Mouse (Mus musculus) neural tube, embryonic 15.5 days (tissue): ENCODE results near the gene Rgs12. TPM values are rescaled to one million over a fixed set of nuclear protein-coding genes. Genes with fewer than 3 reads are reported as not detected.

Experiments
- ATAC-seq: fragments of 200-750 bp; cut with Nextera tagmentation; 2 replicates; pipeline ENCODE4 v1.8.0; 2017; ENCODE audit warnings: mild to moderate bottlenecking, moderate TSS enrichment, moderate library complexity; ENCODE audit not compliant: low FRiP score
- H3K27ac ChIP-seq: fragments of 300-500 bp; sonication (generic); replicated peaks from 2 replicates; pipeline ENCODE4 v1.5.1; 2015; ENCODE audit warnings: mild to moderate bottlenecking, inconsistent platforms
- H3K27me3 ChIP-seq: fragments of 300-500 bp; sonication (generic); replicated peaks from 2 replicates; pipeline ENCODE4 v1.6.1; 2015; ENCODE audit warnings: inconsistent platforms
- H3K36me3 ChIP-seq: fragments of 300-500 bp; sonication (generic); 2 replicates; pipeline ENCODE4 v1.6.1; 2015; ENCODE audit warnings: inconsistent platforms
- H3K4me1 ChIP-seq: fragments of 300-500 bp; sonication (generic); 2 replicates; pipeline ENCODE4 v1.6.1; 2015; ENCODE audit warnings: inconsistent platforms
- H3K4me2 ChIP-seq: fragments of 300-500 bp; sonication (generic); 2 replicates; pipeline ENCODE4 v1.6.1; 2015; ENCODE audit warnings: inconsistent platforms, mild to moderate bottlenecking, moderate library complexity
- H3K4me3 ChIP-seq: fragments of 300-500 bp; sonication (generic); replicated peaks from 2 replicates; pipeline ENCODE4 v1.5.1; 2015; ENCODE audit warnings: mild to moderate bottlenecking, inconsistent platforms
- H3K9ac ChIP-seq: fragments of 300-500 bp; sonication (generic); replicated peaks from 2 replicates; pipeline ENCODE4 v1.6.1; 2015; ENCODE audit warnings: mild to moderate bottlenecking, inconsistent platforms
- H3K9me3 ChIP-seq: fragments of 300-500 bp; sonication (generic); replicated peaks from 2 replicates; pipeline ENCODE4 v1.6.1; 2016; ENCODE audit warnings: inconsistent platforms
- WGBS: fragments of 180-500 bp; shearing (Covaris S2); methylation state at CpG from one replicate; pipeline ENCODE4 v1.1.7; 2015; ENCODE audit warnings: mixed read lengths; 5-methylcytosine and 5-hydroxymethylcytosine counted together
- polyA plus RNA-seq: library from polyadenylated mRNA; unstranded; fragments of >200 nt; fragmentation: Nextera tagmentation; extraction: Ambion mirVana; gene quantifications from 2 replicates; pipeline ENCODE4 v1.2.1, GENCODE M21; 2015

The Rgs12 gene
- polyA plus RNA-seq, 1 experiment from 2014 or later: 32.9 TPM

GRCm38 (mm10) chr5:34988690-34989089 lies 39.4 kb downstream of the Rgs12 start:
- 0 out of 2 replicates have a peak overlapping the region, but pooled peaks have one; percentile 1 for H3K27ac ChIP-seq
- 89% methylated on average over 5 of the region's 5 CpGs for WGBS

GRCm38 (mm10) chr5:34989321-34989772 lies 40.1 kb downstream of the Rgs12 start:
- peak; percentile 19; the same call in 1 of the 2 replicates for ATAC-seq
- H3K36me3 ChIP-seq: no peaks in the 10 kb centered on the region
- H3K27ac ChIP-seq: peak overlapping the region; percentile 1; the same call in 1 of the 2 replicates
- no peaks in the 10 kb centered on the region for H3K9me3 ChIP-seq
- H3K9ac ChIP-seq: no peak overlapping the region
- H3K27me3 ChIP-seq: no peaks in the 10 kb centered on the region
- peaks cover 18% of the 10 kb centered on the region for H3K4me1 ChIP-seq
- H3K4me2 ChIP-seq: no peak overlapping the region
- H3K4me3 ChIP-seq: no peak overlapping the region
- WGBS: 48% methylated on average over 12 of the region's 12 CpGs

More at GRCm38 (mm10) chr5:34988690-34989089, 39.4 kb downstream of the Rgs12 start:
- Histone ChIP-seq H3K4me1 (peaks cover 18% of the 10 kb centered on the region), H3K4me2 (no peak overlapping the region), H3K9me3 (no peaks in the 10 kb centered on the region), H3K4me3 (no peak overlapping the region), H3K27me3 (no peaks in the 10 kb centered on the region), H3K9ac (0 out of 2 replicates have a peak overlapping the region, but pooled peaks have one; percentile 7), H3K36me3 (peaks cover 6% of the 10 kb centered on the region; the same call in 1 of the 2 replicates)
- ATAC-seq: no peak

GRCm38 (mm10) chr5:34998754-34999153 lies 49.5 kb downstream of the Rgs12 start:
- Histone ChIP-seq H3K4me1 (peaks cover 18% of the 10 kb centered on the region), H3K27ac (no peak overlapping the region), H3K9ac (no peak overlapping the region), H3K27me3 (no peaks in the 10 kb centered on the region), H3K4me3 (no peak overlapping the region), H3K4me2 (no peak overlapping the region), H3K9me3 (no peaks in the 10 kb centered on the region), H3K36me3 (no peaks in the 10 kb centered on the region)
- ATAC-seq: no peak
- 37% methylated on average over 3 of the region's 3 CpGs for WGBS

GRCm38 (mm10) chr5:34999281-34999680 lies 50.0 kb downstream of the Rgs12 start:
- Histone ChIP-seq H3K36me3 (no peaks in the 10 kb centered on the region), H3K27me3 (no peaks in the 10 kb centered on the region), H3K27ac (0 out of 2 replicates have a peak overlapping the region, but pooled peaks have one; percentile 2), H3K4me1 (peaks cover 22% of the 10 kb centered on the region), H3K9ac (no peak overlapping the region), H3K4me3 (no peak overlapping the region), H3K9me3 (no peaks in the 10 kb centered on the region), H3K4me2 (no peak overlapping the region)
- no peak for ATAC-seq
- 67% methylated on average over 6 of the region's 6 CpGs for WGBS

GRCm38 (mm10) chr5:35000323-35000722 lies 51.1 kb downstream of the Rgs12 start:
- Histone ChIP-seq H3K27ac (no peak overlapping the region), H3K4me1 (peaks cover 28% of the 10 kb centered on the region), H3K4me2 (no peak overlapping the region), H3K27me3 (no peaks in the 10 kb centered on the region), H3K9ac (no peak overlapping the region), H3K36me3 (no peaks in the 10 kb centered on the region), H3K9me3 (no peaks in the 10 kb centered on the region), H3K4me3 (no peak overlapping the region)
- no peak for ATAC-seq

GRCm38 (mm10) chr5:35001144-35001543 lies 51.9 kb downstream of the Rgs12 start:
- H3K27ac ChIP-seq: no peak overlapping the region
- H3K27me3 ChIP-seq: no peaks in the 10 kb centered on the region
- no peaks in the 10 kb centered on the region for H3K9me3 ChIP-seq
- H3K9ac ChIP-seq: no peak overlapping the region
- H3K36me3 ChIP-seq: no peaks in the 10 kb centered on the region
- H3K4me3 ChIP-seq: no peak overlapping the region
- H3K4me2 ChIP-seq: no peak overlapping the region
- peaks cover 28% of the 10 kb centered on the region for H3K4me1 ChIP-seq
- WGBS: 69% methylated on average over 3 of the region's 3 CpGs
- no peak for ATAC-seq

GRCm38 (mm10) chr5:35003611-35004162 lies 54.4 kb downstream of the Rgs12 start:
- no peaks in the 10 kb centered on the region for H3K36me3 ChIP-seq

GRCm38 (mm10) chr5:35004769-35005168 lies 55.5 kb downstream of the Rgs12 start:
- H3K9me3 ChIP-seq: no peaks in the 10 kb centered on the region
- WGBS: 83% methylated on average over 2 of the region's 2 CpGs
- H3K36me3 ChIP-seq: no peaks in the 10 kb centered on the region
- peaks cover 22% of the 10 kb centered on the region for H3K4me1 ChIP-seq
- no peak overlapping the region for H3K4me3 ChIP-seq
- H3K27ac ChIP-seq: no peak overlapping the region
- no peaks in the 10 kb centered on the region for H3K27me3 ChIP-seq
- no peak overlapping the region for H3K9ac ChIP-seq
- H3K4me2 ChIP-seq: no peak overlapping the region
- ATAC-seq: no peak

More at GRCm38 (mm10) chr5:35003611-35004162, 54.4 kb downstream of the Rgs12 start:
- Histone ChIP-seq H3K9me3 (no peaks in the 10 kb centered on the region), H3K9ac (no peak overlapping the region), H3K4me2 (no peak overlapping the region), H3K27me3 (no peaks in the 10 kb centered on the region), H3K4me1 (peaks cover 22% of the 10 kb centered on the region), H3K4me3 (no peak overlapping the region), H3K27ac (no peak overlapping the region; the same call in 1 of the 2 replicates)
- ATAC-seq: no peak
- 56% methylated on average over 7 of the region's 7 CpGs for WGBS

- H3K4me3 ChIP-seq: no peak overlapping the region
- no peak overlapping the region for H3K27ac ChIP-seq
- H3K27me3 ChIP-seq: no peaks in the 10 kb centered on the region
- H3K4me1 ChIP-seq: peaks cover 22% of the 10 kb centered on the region
- no peak overlapping the region for H3K9ac ChIP-seq
- H3K4me2 ChIP-seq: no peak overlapping the region
- no peaks in the 10 kb centered on the region for H3K36me3 ChIP-seq
- no peaks in the 10 kb centered on the region for H3K9me3 ChIP-seq
- ATAC-seq: no peak
- 90% methylated on average over 3 of the region's 3 CpGs for WGBS
Observed at GRCm38 (mm10) chr5:35005659-35006058, 56.4 kb downstream of the Rgs12 start.

GRCm38 (mm10) chr5:35006599-35006998 lies 57.4 kb downstream of the Rgs12 start:
- Histone ChIP-seq H3K4me3 (no peak overlapping the region), H3K27ac (no peak overlapping the region), H3K4me1 (peaks cover 18% of the 10 kb centered on the region), H3K36me3 (no peaks in the 10 kb centered on the region), H3K27me3 (no peaks in the 10 kb centered on the region), H3K4me2 (no peak overlapping the region), H3K9ac (no peak overlapping the region), H3K9me3 (no peaks in the 10 kb centered on the region)
- ATAC-seq: no peak
- 46% methylated on average over 2 of the region's 2 CpGs for WGBS

- no peaks in the 10 kb centered on the region for H3K27me3 ChIP-seq
- no peaks in the 10 kb centered on the region for H3K9me3 ChIP-seq
- H3K27ac ChIP-seq: no peak overlapping the region
- no peak overlapping the region for H3K4me3 ChIP-seq
- no peaks in the 10 kb centered on the region for H3K36me3 ChIP-seq
- no peak overlapping the region for H3K9ac ChIP-seq
- H3K4me1 ChIP-seq: peaks cover 15% of the 10 kb centered on the region
- WGBS: 92% methylated on average over 4 of the region's 4 CpGs
- no peak overlapping the region for H3K4me2 ChIP-seq
- no peak for ATAC-seq
Observed at GRCm38 (mm10) chr5:35009163-35009562, 59.9 kb downstream of the Rgs12 start.

GRCm38 (mm10) chr5:35010656-35011055 lies 61.4 kb downstream of the Rgs12 start:
- no peaks in the 10 kb centered on the region for H3K27me3 ChIP-seq
- H3K9ac ChIP-seq: no peak overlapping the region
- H3K9me3 ChIP-seq: no peaks in the 10 kb centered on the region
- H3K4me3 ChIP-seq: no peak overlapping the region
- no peak for ATAC-seq
- H3K4me1 ChIP-seq: peaks cover 11% of the 10 kb centered on the region
- H3K4me2 ChIP-seq: no peak overlapping the region
- whole genome bisulfite sequencing: 80% methylated on average over 5 of the region's 5 CpGs
- no peak overlapping the region for H3K27ac ChIP-seq
- H3K36me3 ChIP-seq: no peaks in the 10 kb centered on the region
